Mouse (Mus musculus): ENCODE measurements at regions not wholly inside any gene's neighbourhood (a gene's known extent, or its start where the extent isn't known, plus 50 kb on each side); places are given as distances from the start of the nearest gene placed in this dataset.

- Histone ChIP-seq H3K4me2 (no peak overlapping the region), H3K27ac (ENCODE audit: low read depth) (no peak overlapping the region), H3K36me3 (ENCODE audit: insufficient read depth) (no peaks in the 10 kb centered on the region), H3K27me3 (ENCODE audit: insufficient read depth, low read length) (no peaks in the 10 kb centered on the region), H3K4me3 (ENCODE audit: low read depth, low read length) (no peak overlapping the region), H3K4me1 (ENCODE audit: insufficient read depth) (no peaks in the 10 kb centered on the region), H3K9ac (no peak overlapping the region), H3K9me3 (ENCODE audit: low read depth, low read length) (no peaks in the 10 kb centered on the region)
- TF ChIP-seq CTCF (IDR thresholded peaks at IDR 0.05; ENCODE audit: low read depth): no peak
- WGBS: 83% methylated on average over 2 of the region's 2 CpGs
- no peak for DNase-seq
- ATAC-seq (ENCODE audit: insufficient read depth): no peak
These were observed 71.6 kb upstream of the Wdr75 start for GRCm38 (mm10) chr1:45723369-45723768.

- no peak overlapping the region for H3K27ac ChIP-seq (ENCODE audit: low read depth)
- peaks cover 8% of the 10 kb centered on the region; the same call in 1 of the 2 replicates for H3K9me3 ChIP-seq (ENCODE audit: low read depth, low read length)
- TF ChIP-seq CTCF (IDR thresholded peaks at IDR 0.05; ENCODE audit: low read depth): no peak
- H3K4me2 ChIP-seq: no peak overlapping the region
- no peaks in the 10 kb centered on the region for H3K27me3 ChIP-seq (ENCODE audit: insufficient read depth, low read length)
- no peak overlapping the region for H3K9ac ChIP-seq
- H3K4me3 ChIP-seq (ENCODE audit: low read depth, low read length): no peak overlapping the region
- WGBS: 91% methylated on average over 3 of the region's 3 CpGs
- H3K4me1 ChIP-seq (ENCODE audit: insufficient read depth): no peaks in the 10 kb centered on the region
- no peak for ATAC-seq (ENCODE audit: insufficient read depth)
- no peaks in the 10 kb centered on the region for H3K36me3 ChIP-seq (ENCODE audit: insufficient read depth)
- DNase-seq: no peak
These were observed 62.0 kb upstream of the Wdr75 start for GRCm38 (mm10) chr1:45732958-45733357.

DNA sequence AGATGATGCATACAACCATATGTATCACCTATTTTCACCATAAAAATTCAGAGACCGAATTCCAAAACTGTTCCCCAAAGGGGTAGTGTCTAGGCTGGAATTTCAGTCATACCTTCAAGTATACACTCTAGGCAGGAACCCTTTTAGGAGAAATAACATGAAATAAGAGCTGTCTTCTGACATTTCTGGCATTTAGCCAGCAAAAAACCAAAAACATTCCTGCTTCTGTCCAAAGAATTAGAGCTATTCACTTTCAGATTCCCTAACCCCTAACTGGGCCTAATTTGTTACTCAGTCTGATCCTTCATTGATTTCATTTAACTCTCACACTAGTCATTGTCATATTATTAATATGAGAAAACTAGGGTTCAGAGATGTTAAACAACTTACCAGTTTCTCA is 49.8 kb upstream of the Wdr75 start:
- no peak overlapping the region for H3K4me3 ChIP-seq (ENCODE audit: low read depth, low read length)
- H3K4me2 ChIP-seq: no peak overlapping the region
- ATAC-seq (ENCODE audit: insufficient read depth): no peak
- no peak overlapping the region for H3K27ac ChIP-seq (ENCODE audit: low read depth)
- 88% methylated on average over 1 of the region's 1 CpGs for WGBS
- no peak overlapping the region for H3K9ac ChIP-seq
- no peak for TF ChIP-seq CTCF (IDR thresholded peaks at IDR 0.05; ENCODE audit: low read depth)
- peaks cover 7% of the 10 kb centered on the region for H3K9me3 ChIP-seq (ENCODE audit: low read depth, low read length)
- H3K36me3 ChIP-seq (ENCODE audit: insufficient read depth): no peaks in the 10 kb centered on the region
- no peak for DNase-seq
- H3K4me1 ChIP-seq (ENCODE audit: insufficient read depth): no peaks in the 10 kb centered on the region
- no peaks in the 10 kb centered on the region for H3K27me3 ChIP-seq (ENCODE audit: insufficient read depth, low read length)
